In the genomic region with DNA sequence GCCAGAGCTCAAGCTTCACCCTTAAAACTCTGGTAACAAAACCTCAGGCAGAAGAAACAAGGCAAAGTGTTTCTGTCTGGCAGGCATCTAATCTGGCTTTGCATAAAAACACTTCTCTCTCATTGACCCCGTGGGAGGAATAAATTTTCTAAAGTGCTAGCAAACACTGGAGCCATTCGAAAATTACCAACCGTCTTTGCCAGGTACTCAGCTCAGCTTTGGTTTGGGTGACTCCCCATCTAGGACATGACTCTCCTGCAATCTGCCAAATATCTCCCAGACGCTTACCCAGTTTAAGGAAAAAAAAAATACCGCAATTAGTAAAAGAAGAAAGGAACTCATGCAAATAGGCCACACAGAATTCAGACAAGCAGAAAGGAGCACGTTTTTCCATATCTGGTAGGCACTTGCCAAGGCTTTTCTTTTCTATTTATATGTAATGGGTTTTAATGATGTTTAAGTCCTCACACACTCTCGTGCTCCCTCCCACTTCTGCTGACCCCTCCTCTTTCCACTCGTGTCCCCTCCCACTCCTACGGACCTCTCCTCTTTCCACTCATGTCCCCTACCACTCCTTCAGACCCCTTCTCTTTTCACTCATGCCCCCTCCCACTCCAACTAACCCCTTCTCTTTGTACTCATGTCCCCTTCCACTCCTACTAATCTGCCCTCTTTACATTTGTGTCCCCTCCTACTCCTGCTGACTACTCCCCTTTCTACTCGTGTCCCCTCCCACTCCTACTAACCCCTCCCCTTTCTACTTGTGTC, we compare ENCODE assay signal across 19 mouse cellular contexts.
A peak's percentile ranks its signal among the peaks of the same experiment; 100 is the strongest.
DNase-seq lines count a peak whose midpoint lies in the region; ATAC-seq and TF ChIP-seq lines count a peak whose summit lies in the region.
"Had no signal": no experiment of that assay in that cellular context is flagged by ENCODE, and none has a peak within 500 bp of the region (broad histone marks: within the 10 kb centered on the region; RNA-seq: fewer than 3 reads in every experiment).

No protein-coding gene starts in this region.

- WGBS in forebrain, embryonic 13.5 days = 65% methylated on average over 10 of the region's 10 CpGs
- WGBS in forebrain, embryonic 12.5 days = 64% methylated on average over 10 of the region's 10 CpGs
- 75% methylated on average over 10 of the region's 10 CpGs for WGBS in stomach, embryonic 14.5 days
- 72% methylated on average over 10 of the region's 10 CpGs for WGBS in stomach, postnatal 0 days
- 69% methylated on average over 10 of the region's 10 CpGs for WGBS in kidney, adult 2 months

- H3K27me3 ChIP-seq in forebrain, embryonic 13.5 days = no peaks in the 10 kb centered on the region
- H3K27me3 ChIP-seq in forebrain, embryonic 12.5 days = no peaks in the 10 kb centered on the region
- no peaks in the 10 kb centered on the region for H3K27me3 ChIP-seq in stomach, embryonic 14.5 days (ENCODE audit: control insufficient read depth, insufficient read depth, low read length)
- H3K27me3 ChIP-seq in stomach, postnatal 0 days (ENCODE audit: control insufficient read depth, insufficient read depth, low read length) = no peaks in the 10 kb centered on the region
- H3K27me3 ChIP-seq in kidney, adult 2 months (replicated peaks; ENCODE audit: control insufficient read depth, insufficient read depth, low read length) = no peaks in the 10 kb centered on the region
- H3K27me3 ChIP-seq: midbrain, embryonic 15.5 days had no signal

- no peak overlapping the region for H3K4me2 ChIP-seq in forebrain, embryonic 13.5 days
- H3K4me2 ChIP-seq in forebrain, embryonic 12.5 days = no peak overlapping the region
- no peak overlapping the region for H3K4me2 ChIP-seq in stomach, embryonic 14.5 days (replicated peaks; ENCODE audit: low read depth, low read length)
- H3K4me2 ChIP-seq in stomach, postnatal 0 days (replicated peaks; ENCODE audit: low read depth) = no peak overlapping the region
- H3K4me2 ChIP-seq: midbrain, embryonic 15.5 days had no signal

- TF ChIP-seq CTCF in stomach, postnatal 0 days (IDR thresholded peaks at IDR 0.05; ENCODE audit: low read depth) = no peak
- no peak for TF ChIP-seq CTCF in kidney, adult 2 months (conservative IDR thresholded peaks at IDR 0.05; ENCODE audit: insufficient read depth, insufficient read length, low read depth, low read length)

- no peak overlapping the region for H3K4me3 ChIP-seq in forebrain, embryonic 13.5 days
- H3K4me3 ChIP-seq in forebrain, embryonic 12.5 days (replicated peaks) = no peak overlapping the region
- no peak overlapping the region for H3K4me3 ChIP-seq in stomach, embryonic 14.5 days (ENCODE audit: low read depth, low read length)
- H3K4me3 ChIP-seq in stomach, postnatal 0 days (ENCODE audit: low read depth, low read length) = no peak overlapping the region
- no peak overlapping the region for H3K4me3 ChIP-seq in kidney, adult 2 months (ENCODE audit: insufficient read depth, low read depth, low read length)
- H3K4me3 ChIP-seq: midbrain, embryonic 15.5 days had no signal

- no peak for TF ChIP-seq POLR2A in kidney, adult 2 months (IDR thresholded peaks at IDR 0.05; ENCODE audit: low read depth, low read length)

- H3K36me3 ChIP-seq in forebrain, embryonic 13.5 days (ENCODE audit: poor library complexity, severe bottlenecking) = no peaks in the 10 kb centered on the region
- no peaks in the 10 kb centered on the region for H3K36me3 ChIP-seq in forebrain, embryonic 12.5 days (replicated peaks)
- no peaks in the 10 kb centered on the region for H3K36me3 ChIP-seq in stomach, embryonic 14.5 days (ENCODE audit: control insufficient read depth, insufficient read depth, low read length)
- no peaks in the 10 kb centered on the region for H3K36me3 ChIP-seq in stomach, postnatal 0 days (ENCODE audit: control insufficient read depth, insufficient read depth, low read length)
- H3K36me3 ChIP-seq in kidney, adult 2 months (ENCODE audit: control insufficient read depth, insufficient read depth, low read length) = no peaks in the 10 kb centered on the region
- H3K36me3 ChIP-seq: midbrain, embryonic 15.5 days had no signal

- no peak overlapping the region for H3K27ac ChIP-seq in forebrain, embryonic 13.5 days
- no peak overlapping the region for H3K27ac ChIP-seq in forebrain, embryonic 12.5 days
- no peak overlapping the region for H3K27ac ChIP-seq in stomach, embryonic 14.5 days (ENCODE audit: low read length)
- no peak overlapping the region for H3K27ac ChIP-seq in stomach, postnatal 0 days (replicated peaks)
- H3K27ac ChIP-seq in kidney, adult 2 months (ENCODE audit: insufficient read depth, low read depth, low read length) = no peak overlapping the region
- H3K27ac ChIP-seq: liver, embryonic 14.5 days; midbrain, embryonic 15.5 days had no signal

- DNase-seq in left cerebral cortex, adult 9 months (ENCODE audit: low spot score in 2 of 2) = peak; percentile 5 to 8
- no peak for DNase-seq in left cerebral cortex, postnatal 36 days (ENCODE audit: low spot score in 2 of 2)
- no peak for DNase-seq in stomach, postnatal 0 days (ENCODE audit: low spot score)
- no peak for DNase-seq in cerebellum, postnatal 25 days
- DNase-seq in kidney, adult 2 months = no peak
- DNase-seq: adrenal gland, postnatal 14 days; cerebellum, adult 18-20 months; cerebellum, postnatal 36 days; kidney, adult 11 months; kidney, postnatal 14 days; right cerebral cortex, postnatal 4 days; thymus, postnatal 36 days had no signal

- H3K9ac ChIP-seq in forebrain, embryonic 13.5 days = no peak overlapping the region
- H3K9ac ChIP-seq in forebrain, embryonic 12.5 days = no peak overlapping the region
- no peak overlapping the region for H3K9ac ChIP-seq in stomach, embryonic 14.5 days (replicated peaks; ENCODE audit: low read depth, low read length)
- H3K9ac ChIP-seq in stomach, postnatal 0 days (ENCODE audit: low read length) = no peak overlapping the region
- H3K9ac ChIP-seq: liver, embryonic 14.5 days; midbrain, embryonic 15.5 days had no signal

- ATAC-seq in forebrain, embryonic 13.5 days = peak; percentile 63
- ATAC-seq in forebrain, embryonic 12.5 days (ENCODE audit: low FRiP score) = no peak
- ATAC-seq in stomach, embryonic 14.5 days (ENCODE audit: insufficient number of reproducible peaks, insufficient read depth, low FRiP score, low read depth) = 0 out of 2 replicates have a peak, but pooled peaks have one; percentile 42
- ATAC-seq in stomach, postnatal 0 days (ENCODE audit: low FRiP score, low TSS enrichment) = no peak
- ATAC-seq: CD4-positive, CD25-positive, alpha-beta regulatory T cell, adult 4 months; lung, postnatal 0 days; midbrain, embryonic 15.5 days had no signal

- peaks cover 3% of the 10 kb centered on the region for H3K9me3 ChIP-seq in forebrain, embryonic 13.5 days (replicated peaks)
- H3K9me3 ChIP-seq in forebrain, embryonic 12.5 days = no peaks in the 10 kb centered on the region
- H3K9me3 ChIP-seq in stomach, embryonic 14.5 days (ENCODE audit: control insufficient read depth, low read depth, low read length) = peaks cover 4% of the 10 kb centered on the region; the same call in 1 of the 2 replicates
- no peaks in the 10 kb centered on the region for H3K9me3 ChIP-seq in stomach, postnatal 0 days (ENCODE audit: control insufficient read depth, low read length)
- H3K9me3 ChIP-seq: midbrain, embryonic 15.5 days had no signal

- intact Hi-C loops in left cerebral cortex, postnatal 36 days (cut with DNase I) = no loop called here

- H3K4me1 ChIP-seq in forebrain, embryonic 13.5 days = no peaks in the 10 kb centered on the region
- no peaks in the 10 kb centered on the region for H3K4me1 ChIP-seq in forebrain, embryonic 12.5 days
- no peaks in the 10 kb centered on the region for H3K4me1 ChIP-seq in stomach, embryonic 14.5 days (ENCODE audit: control insufficient read depth, insufficient read depth, low read length)
- H3K4me1 ChIP-seq in stomach, postnatal 0 days (replicated peaks; ENCODE audit: control insufficient read depth, insufficient read depth) = no peaks in the 10 kb centered on the region
- H3K4me1 ChIP-seq in kidney, adult 2 months (ENCODE audit: control insufficient read depth, insufficient read depth, low read length) = peaks cover 6% of the 10 kb centered on the region
- H3K4me1 ChIP-seq: midbrain, embryonic 15.5 days had no signal

- TF ChIP-seq EP300 in stomach, postnatal 0 days (optimal IDR thresholded peaks at IDR 0.05) = no peak

Comparison
In these comparisons a context has a peak if more than half of its experiments do, and no peak if none do; other contexts are left out.
1. ATAC-seq: peak in forebrain, embryonic 13.5 days (single experiment) and stomach, embryonic 14.5 days (single experiment); none in forebrain, embryonic 12.5 days (single experiment) and stomach, postnatal 0 days (single experiment).
2. DNase-seq: peak in left cerebral cortex, adult 9 months (2 of 2); none in left cerebral cortex, postnatal 36 days (0 of 2), stomach, postnatal 0 days (single experiment), cerebellum, postnatal 25 days (0 of 2) and kidney, adult 2 months (single experiment).